Mouse (Mus musculus): ENCODE results near the gene Actn1.

Actn1 gene

DNA sequence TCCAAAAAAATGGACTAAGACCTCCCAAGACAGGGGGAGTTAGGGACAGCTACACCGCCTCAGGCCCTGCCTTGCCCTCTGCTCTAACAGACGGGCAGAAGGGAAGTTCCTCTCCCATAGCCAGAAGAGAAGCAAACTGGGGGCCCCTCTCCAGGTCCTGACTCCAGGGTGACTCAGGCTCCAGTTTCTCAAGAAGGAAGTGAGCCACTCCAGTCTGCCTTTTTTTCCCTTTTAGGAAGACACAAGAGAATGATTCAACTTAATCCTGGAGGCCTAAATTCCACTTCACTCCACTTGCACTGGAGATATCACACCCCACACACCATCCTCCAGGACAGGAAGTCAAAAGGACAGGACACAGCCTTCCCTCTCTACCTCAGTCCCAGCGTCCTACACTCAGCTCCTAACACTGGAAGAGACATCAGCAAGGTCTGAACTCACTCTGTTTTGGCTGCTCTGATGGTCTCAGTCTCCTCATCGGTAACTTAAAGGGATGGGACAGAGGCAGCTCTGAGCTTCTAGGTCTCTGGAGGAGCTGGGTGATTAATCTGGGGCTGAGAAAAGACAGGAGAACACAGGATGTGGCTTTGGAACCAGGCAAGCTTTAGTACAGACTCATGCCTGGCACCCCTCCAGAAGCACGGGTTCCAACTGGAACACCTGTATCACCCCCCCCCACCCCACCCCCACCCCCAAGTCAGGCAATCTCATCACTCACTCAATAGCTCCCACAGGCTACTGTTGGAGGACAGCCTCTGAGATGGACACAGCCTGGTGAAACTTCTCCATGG is 31.0 kb downstream of the Actn1 start:
- no peak for DNase-seq (ENCODE audit: extremely low read depth, low read depth, low spot score)

DNA sequence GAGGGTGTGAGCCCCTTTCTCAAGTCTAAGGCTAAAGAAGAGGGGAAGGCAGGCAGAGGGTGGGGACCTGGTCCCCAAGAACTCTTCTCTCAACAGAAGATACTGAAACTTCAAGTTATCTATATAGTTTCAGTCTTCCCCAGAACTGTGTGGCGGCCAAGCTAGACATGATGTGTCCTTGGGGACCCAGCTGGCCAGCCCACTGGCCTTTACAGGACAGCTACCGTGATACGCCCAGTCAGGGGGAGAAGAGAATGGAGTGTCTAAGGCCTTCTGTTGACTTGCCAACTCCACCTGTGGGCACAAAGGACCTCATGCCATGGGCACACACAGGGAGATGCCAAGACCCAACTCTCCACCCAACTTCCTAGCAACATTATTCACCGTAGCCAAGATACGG is 31.8 kb downstream of the Actn1 start:
- no peak for DNase-seq (ENCODE audit: extremely low read depth, low read depth, low spot score)

DNA sequence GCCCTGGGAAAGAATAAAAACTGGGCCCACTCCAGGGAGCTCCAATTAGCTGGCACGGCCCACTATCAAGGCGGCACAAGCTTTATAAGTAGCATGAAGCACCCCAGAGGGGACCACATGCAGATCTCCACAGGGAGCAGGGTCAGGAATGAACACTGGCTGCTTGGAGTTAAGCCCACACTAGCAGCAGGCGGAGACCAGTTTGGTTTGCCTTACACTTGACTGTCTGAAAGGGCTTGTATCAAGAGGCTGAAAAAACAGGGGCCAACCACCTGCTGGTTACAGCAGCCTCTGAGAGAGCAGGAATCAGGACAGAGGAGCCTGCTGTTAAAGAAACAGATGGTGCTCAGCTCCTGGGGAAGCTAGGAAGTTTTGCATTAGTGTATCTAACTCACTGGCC is 32.3 kb downstream of the Actn1 start:
- no peak for DNase-seq (ENCODE audit: extremely low read depth, low read depth, low spot score)

DNA sequence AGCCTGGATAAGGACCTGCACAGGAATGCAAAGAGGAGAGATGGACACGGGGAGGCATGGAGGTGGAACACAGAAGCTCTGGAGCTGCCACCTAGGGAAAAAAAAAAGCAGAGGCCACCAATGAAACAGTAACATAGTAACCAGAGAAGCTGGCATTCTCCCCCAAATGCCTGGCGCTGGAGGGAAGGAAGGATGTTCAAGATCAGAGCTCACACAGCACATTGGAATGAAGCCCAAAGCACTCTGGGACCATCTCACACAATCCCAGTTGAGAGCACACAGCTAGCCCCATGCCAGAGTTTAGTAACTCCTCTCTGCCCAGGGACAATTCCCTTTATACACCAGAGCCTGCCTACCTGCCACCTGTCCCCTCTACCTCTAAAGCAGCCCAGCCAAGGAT is 34.1 kb downstream of the Actn1 start:
- DNase-seq (ENCODE audit: extremely low read depth, low read depth, low spot score) = no peak

DNA sequence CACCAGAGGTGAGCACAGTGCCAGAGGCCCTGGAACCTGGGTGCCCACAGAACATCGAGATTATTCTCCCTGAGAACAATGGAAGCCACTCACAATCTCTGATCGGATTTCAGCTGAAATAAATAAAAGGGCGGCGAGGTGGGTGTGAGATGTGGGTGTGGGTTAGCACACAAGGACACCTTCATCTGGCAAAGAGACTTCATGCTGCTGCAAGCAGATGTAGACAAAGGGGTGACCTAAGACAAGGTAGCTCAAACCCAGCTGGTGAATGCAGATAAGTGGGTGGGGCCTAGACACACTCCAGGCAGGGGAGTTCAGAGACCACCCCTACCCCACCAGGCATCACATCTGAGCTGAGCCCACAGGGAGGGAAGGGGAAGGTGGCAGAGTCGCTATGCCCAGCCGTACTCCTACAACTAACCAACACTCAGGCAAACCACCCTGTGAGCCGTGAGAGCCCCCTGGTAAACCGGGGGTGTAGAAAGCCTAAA is 35.9 kb downstream of the Actn1 start:
- no peak for DNase-seq (ENCODE audit: extremely low read depth, low read depth, low spot score)

DNA sequence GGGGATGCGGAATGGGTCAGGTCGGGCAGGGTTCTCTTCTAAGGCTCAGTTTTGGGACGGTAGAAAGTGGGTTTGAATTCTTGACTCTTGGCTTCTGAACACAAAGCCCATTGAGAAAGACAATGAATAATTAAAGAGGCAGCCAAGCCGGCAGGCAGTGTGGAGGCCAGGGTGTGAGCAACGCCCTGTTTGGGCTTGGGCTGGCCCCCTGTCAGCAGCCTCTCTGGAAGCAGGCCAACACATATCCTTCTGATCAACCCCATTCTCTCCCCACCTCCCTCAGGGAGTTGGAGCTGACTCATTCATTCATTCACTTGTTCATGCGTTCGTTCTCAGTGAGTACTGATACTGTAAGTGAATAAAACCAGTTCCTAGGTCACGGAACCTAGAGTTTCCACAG is 36.7 kb downstream of the Actn1 start:
- no peak for DNase-seq (ENCODE audit: extremely low read depth, low read depth, low spot score)

DNA sequence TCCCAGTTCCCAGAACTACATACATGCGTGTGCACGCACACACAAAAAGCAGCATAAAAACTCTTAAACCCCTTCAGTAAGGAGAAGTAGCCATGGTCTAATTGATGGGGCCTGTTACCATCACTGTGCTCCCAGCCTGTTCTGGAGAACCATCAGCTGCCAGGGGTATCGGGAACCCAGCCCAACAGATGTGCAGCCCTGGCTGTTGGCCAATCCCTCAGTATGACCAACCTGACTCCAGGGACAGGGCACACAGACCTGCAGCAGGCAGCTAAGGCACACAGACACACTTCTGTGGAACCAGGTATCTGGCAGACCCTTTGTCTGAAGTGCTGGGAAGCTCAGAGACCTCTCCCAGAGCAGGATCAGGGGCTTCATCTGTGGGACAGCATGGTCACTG is 37.7 kb downstream of the Actn1 start:
- no peak for DNase-seq (ENCODE audit: extremely low read depth, low read depth, low spot score)

DNA sequence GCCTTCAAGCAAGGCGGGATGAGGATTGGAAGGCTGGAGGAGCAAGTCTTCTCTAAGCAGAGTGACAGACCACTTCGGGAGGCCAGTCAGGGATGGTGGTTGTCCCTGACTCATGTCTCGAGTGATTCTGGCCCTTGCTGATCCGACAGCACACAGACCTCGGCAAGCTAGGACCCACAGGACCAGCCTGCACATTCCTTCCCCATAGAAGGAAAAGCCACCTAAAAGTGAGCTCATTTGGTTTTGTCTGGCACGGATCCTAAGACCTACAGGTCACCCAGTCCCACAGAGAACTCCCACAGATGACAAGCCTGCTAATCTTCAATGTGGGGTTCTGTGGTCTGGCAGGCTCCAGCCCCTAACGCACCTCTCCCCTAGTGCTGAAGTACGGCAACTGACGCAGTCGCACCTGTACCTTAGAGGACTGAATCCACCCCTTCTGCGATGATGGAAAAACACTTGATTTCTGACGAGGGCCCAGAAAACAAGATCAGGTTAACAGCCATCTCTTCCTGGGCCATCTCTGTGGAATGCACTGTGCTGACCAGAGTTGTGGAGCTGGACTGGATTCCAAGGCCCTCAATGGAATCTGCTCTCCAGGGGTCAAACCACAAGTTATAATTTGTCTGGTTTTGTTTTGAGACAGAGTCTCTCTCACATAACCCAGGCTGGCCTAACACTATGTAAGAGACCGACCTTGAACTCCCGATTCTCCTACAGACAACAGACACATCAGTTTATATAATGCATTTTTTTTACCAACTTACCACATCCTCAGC is 39.7 kb downstream of the Actn1 start:
- no peak for DNase-seq (ENCODE audit: extremely low read depth, low read depth, low spot score)

DNA sequence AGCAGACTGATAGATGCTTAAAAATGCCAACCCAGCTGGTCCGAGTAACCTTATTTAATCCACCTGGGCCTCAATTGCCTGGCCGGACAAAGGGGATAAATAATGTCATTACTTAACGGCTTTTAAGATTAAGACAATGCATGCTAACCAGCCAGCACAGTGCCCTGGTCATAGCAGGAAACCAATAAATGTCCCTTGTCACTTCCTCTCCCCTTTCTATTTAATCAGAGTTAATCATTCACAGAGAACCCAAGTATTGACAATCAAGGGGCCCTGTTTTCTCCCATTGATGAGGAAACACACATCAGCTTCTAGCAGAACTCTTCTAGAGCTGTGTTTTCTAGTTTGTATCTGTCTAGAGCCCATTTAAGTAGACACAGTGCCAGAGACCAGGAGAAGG is 41.4 kb downstream of the Actn1 start:
- DNase-seq (ENCODE audit: extremely low read depth, low read depth, low spot score) = no peak

DNA sequence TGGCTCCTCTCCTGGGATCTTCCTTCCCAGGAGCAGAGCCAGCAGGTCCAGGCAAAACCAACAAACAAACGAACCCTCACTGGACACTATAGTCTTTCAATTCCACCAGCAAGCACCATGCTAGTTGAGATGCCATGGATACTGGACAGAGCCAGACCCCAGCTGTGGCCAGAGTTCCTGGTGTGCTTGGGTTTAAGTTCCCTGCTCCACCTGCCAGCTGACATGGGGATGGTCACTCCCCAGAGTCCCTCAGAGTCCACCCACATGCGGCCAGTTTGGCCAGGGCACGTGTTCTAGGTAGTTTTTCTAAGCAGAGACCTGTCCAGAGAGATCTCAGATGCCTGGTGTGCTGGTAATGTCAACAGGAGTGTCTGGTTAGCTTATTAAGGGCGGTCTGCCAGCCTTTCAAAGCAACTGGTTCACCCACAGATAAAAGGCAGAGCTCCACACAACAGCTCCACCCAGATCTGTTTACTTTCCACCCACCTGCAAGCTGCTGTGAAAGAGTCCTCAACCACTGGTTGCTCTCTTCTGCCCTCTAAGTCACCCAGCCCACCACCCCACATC is 42.0 kb downstream of the Actn1 start:
- no peak for DNase-seq (ENCODE audit: extremely low read depth, low read depth, low spot score)

DNA sequence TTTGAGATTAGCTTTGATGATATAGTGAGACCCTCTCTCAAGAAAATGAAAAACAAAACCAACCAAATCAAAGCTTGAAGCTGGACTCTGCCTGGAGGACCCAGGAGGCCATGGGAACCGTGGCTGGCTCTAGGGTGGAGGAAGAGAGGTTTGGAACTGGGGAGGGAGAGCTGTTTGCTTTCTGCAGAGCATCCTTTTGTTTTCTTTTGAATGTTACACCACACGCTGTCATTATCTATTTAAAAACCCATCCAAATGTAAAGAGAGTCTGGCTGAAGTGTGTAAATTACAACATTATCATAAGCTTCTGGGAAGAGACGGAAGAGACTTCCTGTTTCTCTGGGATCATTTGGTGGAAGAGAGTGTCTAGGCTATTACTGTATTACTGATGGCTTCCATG is 43.1 kb downstream of the Actn1 start:
- DNase-seq (ENCODE audit: extremely low read depth, low read depth, low spot score) = no peak

DNA sequence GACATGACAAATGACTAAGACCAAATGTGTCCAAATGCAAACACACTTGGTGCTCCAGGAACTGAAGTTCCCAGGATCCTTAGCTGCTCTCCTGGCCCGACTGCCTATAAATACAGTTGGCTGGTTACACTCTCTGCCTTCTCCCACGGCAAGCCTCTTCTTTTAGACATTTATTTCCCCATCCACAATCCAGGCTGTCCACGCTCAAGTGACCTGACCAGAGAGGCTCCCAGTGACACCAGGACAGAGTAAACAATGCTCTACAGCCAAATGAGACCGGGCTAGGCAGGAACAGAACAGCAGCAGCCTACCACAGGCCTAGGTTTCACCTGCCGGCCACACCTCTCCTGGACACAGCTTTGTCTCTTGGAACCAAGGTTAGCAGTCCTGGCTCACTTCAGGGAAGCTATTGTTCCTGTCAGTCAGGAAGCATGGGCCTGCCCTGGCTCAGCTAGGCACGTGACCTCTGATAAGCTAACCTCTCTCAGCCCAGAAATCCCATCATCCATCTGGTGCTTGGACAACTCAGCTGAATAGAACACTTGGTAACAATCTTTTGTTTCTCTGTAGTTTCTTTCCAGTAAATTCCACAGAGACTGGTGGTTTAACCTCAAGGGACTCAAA is 43.8 kb downstream of the Actn1 start:
- no peak for DNase-seq (ENCODE audit: extremely low read depth, low read depth, low spot score)

DNA sequence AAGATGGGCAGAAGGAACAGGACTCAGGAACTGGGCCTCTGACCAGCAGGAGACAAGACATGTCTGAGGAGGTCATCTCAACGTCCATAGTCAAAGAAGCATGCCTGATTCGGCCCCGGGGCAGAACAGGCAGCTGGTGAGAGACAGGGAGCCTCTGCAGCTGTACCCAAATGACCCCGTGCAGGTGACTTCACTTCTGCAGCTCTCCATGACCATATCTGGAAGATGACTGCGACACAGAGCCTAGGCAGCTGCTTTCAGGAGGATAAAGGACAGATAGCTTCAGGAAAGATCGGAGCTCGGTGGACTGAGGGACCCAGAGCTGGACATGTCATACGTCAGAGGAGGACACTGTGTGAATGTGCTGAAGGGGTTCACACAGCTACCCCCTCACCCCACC is 46.4 kb downstream of the Actn1 start:
- no peak for DNase-seq (ENCODE audit: extremely low read depth, low read depth, low spot score)

DNA sequence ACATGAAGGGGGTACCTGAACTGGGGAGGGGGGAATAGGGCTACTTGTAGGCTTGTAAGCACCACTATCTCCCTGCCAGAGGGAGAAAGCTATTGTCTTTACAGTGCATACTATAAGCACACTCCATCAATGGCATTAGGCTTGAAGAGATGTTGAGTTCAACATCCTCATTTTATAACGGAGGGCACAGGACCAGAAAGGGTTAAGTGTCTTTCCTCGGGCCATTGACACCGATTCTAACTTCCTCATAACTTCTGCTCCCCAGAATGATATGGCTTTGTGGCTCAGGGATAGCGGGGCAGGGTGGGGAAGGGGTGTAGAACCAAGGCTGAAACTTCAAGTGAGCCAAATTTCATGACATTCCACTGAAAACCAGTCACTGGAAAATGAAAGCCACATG is 46.9 kb downstream of the Actn1 start:
- DNase-seq (ENCODE audit: extremely low read depth, low read depth, low spot score) = no peak

DNA sequence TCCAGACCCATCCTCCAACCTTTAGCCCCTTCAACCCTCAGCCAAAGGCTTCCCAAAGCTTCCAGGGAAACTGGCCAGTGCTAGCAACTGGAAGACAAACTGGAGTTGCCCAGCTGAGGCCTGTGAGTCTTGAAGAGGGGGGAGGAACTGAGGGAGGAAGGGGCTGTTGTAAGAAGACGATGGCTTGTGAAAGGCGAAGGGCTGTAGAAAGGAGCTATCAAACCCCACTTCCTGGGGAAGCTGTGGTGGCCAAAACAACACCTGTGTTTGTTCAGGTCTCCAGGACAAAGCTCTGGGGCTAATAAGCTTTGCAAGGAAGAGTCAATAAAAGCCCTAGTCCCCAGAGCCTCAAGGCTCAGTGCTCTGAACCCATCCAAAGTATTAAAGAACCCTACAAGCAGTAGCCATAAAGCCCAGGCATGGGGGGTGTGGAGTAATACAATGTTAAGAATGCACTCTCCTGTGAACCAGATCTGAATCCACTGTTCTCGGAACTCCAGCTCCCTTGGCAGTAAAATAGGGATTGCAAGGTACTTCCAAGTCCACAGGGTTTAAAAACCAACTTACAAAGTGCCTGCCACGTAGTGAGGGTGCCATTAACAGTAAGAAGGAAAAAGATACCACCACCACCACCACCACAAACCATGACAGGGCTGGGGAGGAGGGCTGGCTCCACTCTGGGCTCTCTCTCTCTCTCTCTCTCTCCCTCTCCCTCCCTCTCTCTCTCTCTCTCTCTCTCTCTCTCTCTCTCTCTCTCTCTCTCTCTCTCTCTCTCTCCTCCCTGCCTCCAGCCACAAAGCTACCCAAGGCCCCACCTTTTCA is 49.2 kb downstream of the Actn1 start:
- no peak for DNase-seq (ENCODE audit: extremely low read depth, low read depth, low spot score)

DNA sequence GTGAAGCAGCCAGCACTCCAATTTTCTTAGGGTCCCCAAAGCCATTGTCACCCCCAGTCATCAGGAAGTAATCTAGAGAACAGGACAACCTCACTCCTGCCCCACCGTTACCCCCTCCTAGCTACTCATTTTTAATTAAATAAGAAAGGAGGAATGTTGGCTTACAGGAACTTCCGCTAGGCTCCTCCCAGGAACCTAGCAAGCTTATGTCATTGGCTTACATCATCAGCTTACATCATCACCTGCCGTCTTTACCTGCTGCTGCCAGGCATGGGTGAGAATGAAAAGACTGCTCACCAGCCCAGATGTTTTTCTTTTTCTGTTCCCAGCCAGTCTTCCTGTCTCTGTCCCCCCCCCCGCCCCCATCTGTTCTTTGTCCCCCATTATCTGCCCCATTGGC is 50.3 kb downstream of the Actn1 start:
- DNase-seq (ENCODE audit: extremely low read depth, low read depth, low spot score) = no peak

DNA sequence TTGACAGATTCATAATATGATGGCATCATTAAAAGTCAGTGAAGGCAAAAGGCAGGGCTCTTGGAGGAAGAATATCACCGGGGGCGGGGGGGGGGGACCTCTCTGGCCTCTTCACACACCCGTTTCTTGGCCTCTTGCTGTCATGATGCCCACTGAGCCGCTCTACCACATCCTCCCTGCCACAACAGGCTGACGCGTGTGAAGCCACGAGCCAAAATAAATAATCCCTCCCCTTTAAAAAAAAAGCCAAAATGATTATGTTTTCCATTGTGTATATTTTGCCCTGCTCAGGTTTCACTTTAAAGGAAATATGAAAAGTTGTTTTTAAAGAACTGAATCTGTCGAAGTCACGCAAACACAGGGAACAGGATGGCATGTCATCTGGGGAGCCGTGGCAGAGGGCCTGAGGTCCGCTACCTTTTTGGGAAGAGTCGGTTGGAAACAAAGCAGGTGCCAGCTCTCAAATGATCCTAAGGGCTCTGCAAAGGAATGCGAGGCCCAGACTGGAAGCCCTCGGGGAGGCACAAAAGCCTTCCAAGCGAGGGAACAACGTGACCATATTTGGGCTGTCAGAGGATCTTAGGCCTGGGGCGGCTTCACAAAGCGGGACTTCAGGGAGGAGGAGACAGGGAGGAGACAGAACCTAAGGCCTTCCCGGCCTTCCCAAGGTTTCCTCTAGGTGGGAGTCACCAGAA is 51.9 kb downstream of the Actn1 start:
- no peak for DNase-seq (ENCODE audit: extremely low read depth, low read depth, low spot score)

DNA sequence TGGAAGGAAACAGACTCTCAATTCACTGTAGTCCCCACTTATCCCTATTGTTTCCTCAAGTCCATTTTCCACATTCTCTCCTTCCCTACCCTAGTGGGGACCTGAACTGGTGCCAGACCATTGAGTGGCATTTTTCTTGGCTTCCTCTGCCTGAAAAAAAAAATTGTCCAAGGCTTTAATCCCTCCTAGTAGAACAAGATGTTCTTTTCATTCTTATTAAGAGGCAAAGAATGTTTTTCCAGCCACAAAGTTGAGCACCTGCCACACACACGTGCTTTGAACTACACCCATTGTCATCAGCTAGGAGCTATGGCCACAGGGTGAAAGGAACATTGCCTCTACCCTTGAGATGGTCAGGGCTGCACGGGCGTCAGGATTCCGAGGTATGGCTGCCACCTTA is 56.9 kb downstream of the Actn1 start:
- no peak for DNase-seq (ENCODE audit: extremely low read depth, low read depth, low spot score)

DNA sequence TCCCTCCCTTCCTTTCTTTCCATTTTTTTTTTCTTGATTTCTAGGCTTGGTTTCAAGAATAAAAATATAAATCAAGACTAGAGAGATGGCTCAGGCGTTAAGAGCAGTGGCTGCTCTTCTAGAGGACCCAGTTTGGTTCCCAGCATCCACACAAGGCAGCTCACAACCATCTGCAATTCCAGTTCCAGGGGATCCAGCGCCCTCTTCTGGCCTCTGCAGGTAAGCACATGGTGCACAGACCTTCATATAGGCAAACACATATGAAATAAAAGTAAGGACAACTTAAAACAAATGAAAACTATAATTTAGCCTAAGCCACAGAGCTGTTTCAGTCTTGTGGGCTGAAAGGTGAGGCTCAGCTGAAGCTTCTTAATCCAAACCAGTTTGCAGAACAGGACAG is 60.4 kb downstream of the Actn1 start:
- DNase-seq (ENCODE audit: extremely low read depth, low read depth, low spot score) = no peak

DNA sequence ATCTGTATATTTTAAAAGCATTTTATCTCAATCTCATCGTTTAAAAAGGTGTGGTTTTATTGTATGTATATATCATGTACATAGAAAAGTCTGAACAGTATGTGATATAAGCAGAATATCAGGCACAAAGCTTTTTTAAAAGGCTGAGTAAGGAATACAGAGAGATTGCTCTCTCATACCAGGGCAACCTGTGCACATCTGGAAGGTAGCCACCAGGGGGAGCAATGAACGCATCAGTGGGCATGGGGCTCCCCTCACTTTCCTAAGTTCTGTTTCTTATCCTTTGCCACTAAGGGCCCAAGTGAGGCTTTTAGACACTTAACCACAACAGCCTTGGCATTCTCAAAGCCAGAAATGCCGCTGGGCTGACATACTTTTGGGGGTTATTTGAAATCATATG is 61.7 kb downstream of the Actn1 start:
- no peak for DNase-seq (ENCODE audit: extremely low read depth, low read depth, low spot score)
